Mouse (Mus musculus): Measurements from ENCODE around the gene Dclk1. TPM values are rescaled to one million over a fixed set of nuclear protein-coding genes. Genes with fewer than 3 reads are reported as not detected.

Gene Dclk1
- total and polyA plus RNA-seq, 3 experiments = 1.2 to 5.6 (median 3.6) TPM

DNA sequence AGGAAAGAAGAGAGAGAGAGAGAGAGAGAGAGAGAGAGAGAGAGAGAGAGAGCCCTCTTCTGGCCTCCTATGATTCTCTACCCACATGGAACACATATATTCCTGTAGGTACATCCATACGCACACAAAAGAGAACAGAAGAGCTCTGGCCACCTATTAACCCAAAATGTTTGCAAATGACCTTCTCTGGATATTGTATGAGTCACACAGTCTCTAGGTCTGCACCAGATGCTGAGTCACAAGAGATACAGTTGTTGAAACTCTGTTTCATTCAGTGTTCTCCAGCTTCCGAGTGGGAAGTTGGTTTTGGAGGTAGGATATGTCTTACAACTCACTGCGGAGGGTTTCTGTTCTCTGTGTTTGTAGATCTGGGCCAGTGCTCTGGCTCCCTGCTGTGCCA lies 78.4 kb downstream of the Dclk1 start:
- no peak for DNase-seq
- Histone ChIP-seq H3K27ac (no peak overlapping the region), H3K4me3 (no peak overlapping the region), H3K36me3 (ENCODE audit: control insufficient read depth, insufficient read depth, low read length) (no peaks in the 10 kb centered on the region), H3K9ac (ENCODE audit: low read depth, low read length) (no peak overlapping the region), H3K27me3 (ENCODE audit: control insufficient read depth, insufficient read depth, low read length) (no peaks in the 10 kb centered on the region), H3K79me2 (replicated peaks; ENCODE audit: control insufficient read depth, insufficient read depth, low read length) (no peaks in the 10 kb centered on the region), H3K4me1 (ENCODE audit: control insufficient read depth, insufficient read depth, low read length) (no peaks in the 10 kb centered on the region)
- 82% methylated on average over 3 of the region's 3 CpGs for WGBS
- TF ChIP-seq EP300 (IDR thresholded peaks at IDR 0.05; ENCODE audit: insufficient read depth, low read depth, low read length) (no peak), POLR2A (IDR thresholded peaks at IDR 0.05; ENCODE audit: insufficient read depth, low read depth, low read length) (no peak), CTCF (IDR thresholded peaks at IDR 0.05) (no peak)
- intact Hi-C loops (cut with DNase I) = no loop called here

DNA sequence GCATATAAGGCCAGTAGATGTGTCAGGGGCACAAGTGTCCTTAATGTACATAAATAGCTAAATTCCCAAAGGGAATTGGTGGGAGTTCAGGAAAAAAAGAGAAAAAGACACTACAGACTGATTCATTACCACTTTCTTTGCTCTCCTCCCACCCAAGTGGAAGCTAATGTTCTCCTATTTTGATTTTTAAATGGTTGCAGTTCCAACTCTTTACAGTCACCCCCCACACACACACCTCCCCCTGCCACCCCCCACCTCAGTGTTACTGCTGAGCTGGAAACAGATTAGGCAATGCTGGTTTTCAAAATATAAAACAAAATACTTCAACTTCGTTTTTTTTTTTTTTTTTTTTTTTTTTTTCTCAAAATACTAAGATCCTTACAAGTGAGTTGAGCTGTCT lies 81.9 kb downstream of the Dclk1 start:
- no peak overlapping the region for H3K9ac ChIP-seq (ENCODE audit: low read depth, low read length)
- no peaks in the 10 kb centered on the region for H3K79me2 ChIP-seq (replicated peaks; ENCODE audit: control insufficient read depth, insufficient read depth, low read length)
- DNase-seq = no peak
- no peak overlapping the region for H3K27ac ChIP-seq
- 31% methylated on average over 1 of the region's 1 CpGs for WGBS
- H3K4me3 ChIP-seq = no peak overlapping the region
- TF ChIP-seq EP300 (IDR thresholded peaks at IDR 0.05; ENCODE audit: insufficient read depth, low read depth, low read length) = no peak
- no peak for TF ChIP-seq POLR2A (IDR thresholded peaks at IDR 0.05; ENCODE audit: insufficient read depth, low read depth, low read length)
- TF ChIP-seq CTCF (IDR thresholded peaks at IDR 0.05) = no peak
- H3K4me1 ChIP-seq (ENCODE audit: control insufficient read depth, insufficient read depth, low read length) = no peaks in the 10 kb centered on the region
- intact Hi-C loops (cut with DNase I) = no loop called here
- no peaks in the 10 kb centered on the region for H3K27me3 ChIP-seq (ENCODE audit: control insufficient read depth, insufficient read depth, low read length)
- H3K36me3 ChIP-seq (ENCODE audit: control insufficient read depth, insufficient read depth, low read length) = no peaks in the 10 kb centered on the region

DNA sequence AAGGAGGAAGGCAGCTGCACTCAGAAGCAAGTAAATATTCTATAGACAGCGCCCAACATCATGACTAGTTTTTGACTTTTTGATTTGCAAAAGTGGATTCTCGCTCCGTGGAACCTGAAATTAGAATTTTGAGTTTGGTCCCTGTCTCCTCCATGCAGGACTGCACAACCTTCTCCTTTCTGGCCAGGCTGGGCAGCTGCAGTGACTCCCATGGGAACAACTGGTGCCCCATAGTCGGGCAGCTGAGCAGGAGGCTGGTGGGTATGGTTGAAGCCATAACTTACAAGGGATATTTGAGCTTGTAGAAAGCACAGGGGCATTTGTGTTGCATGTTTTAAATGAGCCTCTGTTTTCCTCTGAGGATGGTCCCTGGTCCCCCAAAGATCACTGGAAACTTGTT lies 88.3 kb downstream of the Dclk1 start:
- Histone ChIP-seq H3K27me3 (ENCODE audit: control insufficient read depth, insufficient read depth, low read length) (no peaks in the 10 kb centered on the region), H3K36me3 (ENCODE audit: control insufficient read depth, insufficient read depth, low read length) (no peaks in the 10 kb centered on the region), H3K4me3 (no peak overlapping the region), H3K9ac (ENCODE audit: low read depth, low read length) (no peak overlapping the region), H3K4me1 (ENCODE audit: control insufficient read depth, insufficient read depth, low read length) (no peaks in the 10 kb centered on the region), H3K79me2 (replicated peaks; ENCODE audit: control insufficient read depth, insufficient read depth, low read length) (no peaks in the 10 kb centered on the region), H3K27ac (no peak overlapping the region)
- no peak for DNase-seq
- TF ChIP-seq POLR2A (IDR thresholded peaks at IDR 0.05; ENCODE audit: insufficient read depth, low read depth, low read length) (no peak), CTCF (IDR thresholded peaks at IDR 0.05) (no peak), EP300 (IDR thresholded peaks at IDR 0.05; ENCODE audit: insufficient read depth, low read depth, low read length) (no peak)
- intact Hi-C loops (cut with DNase I) = no loop called here
- 88% methylated on average over 4 of the region's 4 CpGs for WGBS

DNA sequence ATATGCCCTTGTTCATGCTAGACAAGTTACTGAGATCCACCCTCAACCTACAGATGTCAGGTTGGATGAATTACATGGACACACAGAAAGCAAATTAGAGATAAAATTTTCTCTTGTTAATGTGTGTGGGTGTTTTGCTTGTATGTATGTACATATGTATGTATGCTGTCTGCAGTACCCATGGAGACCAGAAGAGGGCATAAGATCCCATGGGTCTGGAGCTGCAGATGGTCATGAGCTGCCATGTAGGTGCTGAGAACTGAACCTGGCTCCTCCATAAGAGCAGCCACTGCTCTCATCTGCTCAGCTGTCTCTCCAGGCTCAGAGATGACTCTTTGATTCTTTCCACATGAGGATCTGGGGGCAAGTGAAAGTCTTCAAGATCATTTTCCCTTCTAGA lies 89.5 kb downstream of the Dclk1 start:
- TF ChIP-seq EP300 (IDR thresholded peaks at IDR 0.05; ENCODE audit: insufficient read depth, low read depth, low read length) = no peak
- peak; percentile 25 for TF ChIP-seq CTCF (IDR thresholded peaks at IDR 0.05)
- TF ChIP-seq POLR2A (IDR thresholded peaks at IDR 0.05; ENCODE audit: insufficient read depth, low read depth, low read length) = no peak
- intact Hi-C loops (cut with DNase I) = no loop called here
- H3K4me1 ChIP-seq (ENCODE audit: control insufficient read depth, insufficient read depth, low read length) = no peaks in the 10 kb centered on the region
- no peak overlapping the region for H3K4me3 ChIP-seq
- DNase-seq = no peak
- H3K27me3 ChIP-seq (ENCODE audit: control insufficient read depth, insufficient read depth, low read length) = no peaks in the 10 kb centered on the region
- no peaks in the 10 kb centered on the region for H3K36me3 ChIP-seq (ENCODE audit: control insufficient read depth, insufficient read depth, low read length)
- H3K9ac ChIP-seq (ENCODE audit: low read depth, low read length) = no peak overlapping the region
- H3K27ac ChIP-seq = no peak overlapping the region
- H3K79me2 ChIP-seq (replicated peaks; ENCODE audit: control insufficient read depth, insufficient read depth, low read length) = no peaks in the 10 kb centered on the region

DNA sequence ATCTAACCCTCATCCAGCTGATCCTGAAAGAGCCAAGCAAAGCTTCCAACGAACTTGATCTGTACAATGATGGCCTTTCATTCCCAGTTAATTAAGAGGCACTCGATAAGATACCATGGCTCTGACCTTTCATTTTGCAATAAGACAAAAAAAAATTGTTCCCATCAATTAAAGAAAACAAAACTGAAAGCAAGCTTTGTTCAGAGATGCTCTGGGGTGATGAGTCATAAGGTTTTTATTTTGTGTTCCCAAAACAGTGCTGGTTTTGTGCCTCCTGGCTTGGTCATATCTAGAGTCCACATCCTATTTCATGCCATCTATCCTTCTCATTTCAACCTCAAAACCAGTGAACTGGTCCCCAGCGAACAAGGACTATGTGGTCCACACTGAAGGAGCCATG lies 91.3 kb downstream of the Dclk1 start:
- Histone ChIP-seq H3K27me3 (ENCODE audit: control insufficient read depth, insufficient read depth, low read length) (no peaks in the 10 kb centered on the region), H3K4me1 (ENCODE audit: control insufficient read depth, insufficient read depth, low read length) (no peaks in the 10 kb centered on the region; the same call in 1 of the 2 replicates), H3K4me3 (no peak overlapping the region), H3K79me2 (replicated peaks; ENCODE audit: control insufficient read depth, insufficient read depth, low read length) (no peaks in the 10 kb centered on the region), H3K27ac (no peak overlapping the region), H3K36me3 (ENCODE audit: control insufficient read depth, insufficient read depth, low read length) (no peaks in the 10 kb centered on the region), H3K9ac (ENCODE audit: low read depth, low read length) (no peak overlapping the region)
- no peak for DNase-seq
- WGBS = 60% methylated on average over 3 of the region's 3 CpGs
- TF ChIP-seq POLR2A (IDR thresholded peaks at IDR 0.05; ENCODE audit: insufficient read depth, low read depth, low read length) = no peak
- TF ChIP-seq CTCF (IDR thresholded peaks at IDR 0.05) = no peak
- intact Hi-C loops (cut with DNase I) = no loop called here

DNA sequence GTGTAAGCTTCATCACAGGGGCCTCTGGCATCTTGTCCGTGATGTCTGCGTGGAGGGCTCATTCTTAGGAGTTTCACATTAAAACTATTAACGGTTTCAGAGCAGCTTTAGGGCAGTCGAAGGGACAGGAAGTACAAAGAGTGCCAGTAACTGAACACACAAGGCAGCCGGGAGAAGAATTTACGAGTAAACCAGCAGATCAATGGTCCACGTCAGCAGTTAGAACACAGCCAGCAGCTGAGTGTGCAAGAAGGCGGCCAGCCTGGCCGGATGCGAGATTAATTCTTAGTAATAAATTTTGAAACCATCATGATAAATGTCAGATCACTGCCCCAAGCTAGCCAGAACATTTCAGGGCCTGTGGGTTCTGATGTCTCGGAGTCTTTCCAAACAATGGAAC lies 94.7 kb downstream of the Dclk1 start:
- no peaks in the 10 kb centered on the region for H3K27me3 ChIP-seq (ENCODE audit: control insufficient read depth, insufficient read depth, low read length)
- TF ChIP-seq EP300 (IDR thresholded peaks at IDR 0.05; ENCODE audit: insufficient read depth, low read depth, low read length) = no peak
- H3K79me2 ChIP-seq (replicated peaks; ENCODE audit: control insufficient read depth, insufficient read depth, low read length) = no peaks in the 10 kb centered on the region
- H3K4me3 ChIP-seq = no peak overlapping the region
- no peaks in the 10 kb centered on the region for H3K36me3 ChIP-seq (ENCODE audit: control insufficient read depth, insufficient read depth, low read length)
- DNase-seq = peak; percentile 32 to 43
- no peak overlapping the region for H3K27ac ChIP-seq
- 67% methylated on average over 11 of the region's 11 CpGs for WGBS
- intact Hi-C loops (cut with DNase I) = no loop called here
- no peaks in the 10 kb centered on the region; the same call in 1 of the 2 replicates for H3K4me1 ChIP-seq (ENCODE audit: control insufficient read depth, insufficient read depth, low read length)
- no peak overlapping the region for H3K9ac ChIP-seq (ENCODE audit: low read depth, low read length)

All from heart, adult 2 months (tissue).